Mouse (Mus musculus) ES-E14 (cell line): ENCODE results near the gene Atp6v1b1.

Experiments used
- CHD2 ChIP-seq: IDR thresholded peaks from 2 replicates; pipeline ENCODE4 v1.6.1; 2014; ENCODE audit warnings: mild to moderate bottlenecking, low read depth, low read length, inconsistent platforms
- HCFC1 ChIP-seq: IDR thresholded peaks from 2 replicates; pipeline ENCODE4 v1.6.1; 2012; ENCODE audit warnings: low read length, inconsistent platforms, borderline replicate concordance; ENCODE audit not compliant: insufficient read depth

DNA sequence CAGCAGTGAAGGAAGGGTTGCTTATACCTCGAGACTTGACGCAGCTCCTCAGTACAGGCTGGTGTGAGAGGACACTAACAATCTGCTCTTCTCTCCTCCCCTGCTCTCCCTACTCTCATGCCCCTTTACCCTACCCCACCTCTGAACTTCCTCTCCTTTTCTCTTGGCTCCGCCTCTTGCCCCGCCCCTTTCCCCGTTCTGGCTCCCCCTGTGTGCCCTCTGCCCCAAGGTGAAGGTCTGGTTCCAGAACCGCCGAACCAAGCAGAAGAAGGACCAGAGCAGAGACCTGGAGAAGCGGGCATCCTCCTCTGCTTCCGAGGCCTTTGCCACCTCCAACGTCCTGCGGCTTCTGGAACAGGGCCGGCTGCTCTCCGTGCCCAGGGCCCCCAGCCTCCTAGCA lies 5.5 kb upstream of the Atp6v1b1 start:
- TF ChIP-seq CHD2 (no peak), HCFC1 (no peak)
